Mouse (Mus musculus) myocyte (in vitro differentiated cells): ENCODE data around the gene Vps13c. TPM values are rescaled to one million over a fixed set of nuclear protein-coding genes. Genes with fewer than 3 reads are reported as not detected.

Experiments used
- H3K27me3 ChIP-seq: one replicate; pipeline ENCODE4 v1.6.1; 2011; ENCODE audit not compliant: control insufficient read depth, insufficient read depth, insufficient read length
- H3K36me3 ChIP-seq: one replicate; pipeline ENCODE4 v1.6.1; 2011; ENCODE audit not compliant: control insufficient read depth, insufficient read depth
- H3K4me2 ChIP-seq: one replicate; pipeline ENCODE4 v1.6.1; 2011; ENCODE audit warnings: low read depth, control low read depth
- H3K4me3 ChIP-seq: one replicate; pipeline ENCODE4 v1.5.1; 2011; ENCODE audit warnings: mild to moderate bottlenecking, control low read depth, moderate library complexity
- H3K79me2 ChIP-seq: one replicate; pipeline ENCODE4 v1.6.1; 2011; ENCODE audit not compliant: control insufficient read depth, insufficient read depth
- H3ac ChIP-seq: one replicate; pipeline ENCODE4 v1.6.1; 2011; ENCODE audit not compliant: control insufficient read depth, insufficient read length
- CEBPB ChIP-seq: IDR thresholded peaks from 2 replicates; pipeline ENCODE4 v1.6.1; 2011; ENCODE audit warnings: mild to moderate bottlenecking, moderate library complexity; ENCODE audit not compliant: poor library complexity, insufficient read depth, severe bottlenecking
- E2F4 ChIP-seq: IDR thresholded peaks from one replicate; pipeline ENCODE4 v1.6.1; 2011; ENCODE audit warnings: mild to moderate bottlenecking, control low read depth, moderate library complexity; ENCODE audit not compliant: insufficient read depth
- MAX ChIP-seq: IDR thresholded peaks from one replicate; pipeline ENCODE4 v1.6.1; 2011; ENCODE audit warnings: low read depth, mild to moderate bottlenecking, control low read depth
- MYOD1 ChIP-seq, 3 experiments: IDR thresholded peaks; one replicate each; pipeline ENCODE4 v1.6.1; 2011; ENCODE audit warnings: control low read depth in 2 of 3, low read depth in 2 of 3, mild to moderate bottlenecking in 2 of 3, moderate library complexity in 1 of 3; ENCODE audit not compliant: insufficient read length in 2 of 3, control insufficient read depth in 1 of 3
- MYOG ChIP-seq, 3 experiments: IDR thresholded peaks; one replicate each; pipeline ENCODE4 v1.6.1; 2011; ENCODE audit warnings: control low read depth in 2 of 3, low read depth in 2 of 3, mild to moderate bottlenecking in 2 of 3; ENCODE audit not compliant: insufficient read length in 2 of 3, control insufficient read depth in 1 of 3, insufficient read depth in 1 of 3
- POLR2A ChIP-seq: IDR thresholded peaks from one replicate; pipeline ENCODE4 v1.6.1; 2011; ENCODE audit warnings: low read depth, mild to moderate bottlenecking, control low read depth, moderate library complexity; ENCODE audit not compliant: insufficient read length
- POLR2AphosphoS2 ChIP-seq: IDR thresholded peaks from one replicate; pipeline ENCODE4 v1.6.1; 2011; ENCODE audit warnings: low read depth, control low read depth; ENCODE audit not compliant: insufficient read length
- REST ChIP-seq: IDR thresholded peaks from one replicate; pipeline ENCODE4 v1.6.1; 2011; ENCODE audit warnings: mild to moderate bottlenecking, control low read depth, moderate library complexity; ENCODE audit not compliant: insufficient read depth, insufficient read length
- SRF ChIP-seq: IDR thresholded peaks from one replicate; pipeline ENCODE4 v1.6.1; 2011; ENCODE audit warnings: low read depth; ENCODE audit not compliant: control insufficient read depth, insufficient read length
- TCF12 ChIP-seq: IDR thresholded peaks from one replicate; pipeline ENCODE4 v1.6.1; 2011; ENCODE audit warnings: mild to moderate bottlenecking, control low read depth; ENCODE audit not compliant: poor library complexity, insufficient read depth, severe bottlenecking
- TCF3 ChIP-seq: IDR thresholded peaks from one replicate; pipeline ENCODE4 v1.6.1; 2011; ENCODE audit warnings: low read depth, control low read depth; ENCODE audit not compliant: insufficient read length
- USF1 ChIP-seq: IDR thresholded peaks from one replicate; pipeline ENCODE4 v1.6.1; 2011; ENCODE audit warnings: low read depth, mild to moderate bottlenecking, control low read depth, moderate library complexity
- polyA plus RNA-seq: library from polyadenylated mRNA; unstranded; fragments of >200 nt; fragmentation: generic; extraction: Trizol; gene quantifications from one replicate; pipeline ENCODE4 v1.2.1, GENCODE M21; 2012; ENCODE audit warnings: missing spikeins

The Vps13c gene
- polyA plus RNA-seq, 1 experiment, result 7.3 TPM

DNA sequence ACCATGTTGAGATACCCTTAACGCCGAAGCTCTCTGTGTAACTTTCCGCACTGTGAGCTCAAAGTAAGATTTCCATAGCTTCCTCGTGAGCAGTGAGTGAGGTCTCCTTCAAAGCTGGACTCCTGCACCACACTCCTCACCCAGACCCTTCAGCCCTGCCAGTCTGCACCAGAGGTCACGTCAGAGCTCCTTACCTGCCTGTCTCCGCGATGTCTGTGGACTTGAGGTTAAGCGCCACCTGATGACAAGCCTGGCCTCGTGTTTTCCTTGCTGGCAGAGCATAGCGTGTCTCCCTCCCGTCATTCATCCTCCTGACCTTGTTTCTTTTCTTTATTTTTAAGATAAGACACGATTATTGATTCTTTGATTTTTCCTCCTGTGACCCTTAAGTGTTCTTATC, 9.2 kb downstream of the Vps13c start:
- H3ac ChIP-seq, result no peak overlapping the region
- no peak for TF ChIP-seq E2F4
- no peaks in the 10 kb centered on the region for H3K36me3 ChIP-seq
- H3K4me3 ChIP-seq, result no peak overlapping the region
- H3K4me2 ChIP-seq, result no peak overlapping the region
- no peaks in the 10 kb centered on the region for H3K27me3 ChIP-seq
- H3K79me2 ChIP-seq, result no peaks in the 10 kb centered on the region

DNA sequence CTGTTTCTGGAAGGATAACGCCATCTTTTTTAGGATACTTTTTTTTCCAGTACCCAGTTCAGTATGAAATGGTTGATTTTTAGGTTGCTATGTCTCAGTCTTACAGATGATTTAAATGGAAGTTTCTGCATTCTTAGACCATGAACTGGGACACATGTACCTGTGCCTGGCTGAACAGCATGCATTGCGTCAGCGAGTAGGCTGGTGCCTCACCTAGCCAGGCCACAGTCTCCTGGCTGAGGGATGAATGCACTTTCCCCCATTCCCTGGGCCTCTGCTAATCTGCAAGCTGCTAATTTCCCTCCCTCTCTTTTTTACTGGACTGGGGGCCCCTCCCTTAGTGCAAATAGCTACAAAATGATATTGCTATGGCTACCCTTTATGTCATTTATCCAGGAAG, 9.7 kb downstream of the Vps13c start:
- no peaks in the 10 kb centered on the region for H3K27me3 ChIP-seq
- no peaks in the 10 kb centered on the region for H3K36me3 ChIP-seq
- H3K79me2 ChIP-seq, result no peaks in the 10 kb centered on the region
- H3ac ChIP-seq, result no peak overlapping the region
- H3K4me3 ChIP-seq, result no peak overlapping the region
- H3K4me2 ChIP-seq, result no peak overlapping the region
- no peak for TF ChIP-seq E2F4
- TF ChIP-seq CEBPB, result no peak
- TF ChIP-seq TCF3, result no peak
- TF ChIP-seq POLR2A, result no peak
- no peak for TF ChIP-seq SRF
- TF ChIP-seq TCF12, result no peak
- no peak for TF ChIP-seq REST
- no peak for TF ChIP-seq MYOD1 (IDR thresholded peaks at IDR 0.05; ENCODE audit: control insufficient read depth in 1 of 3, insufficient read length in 2 of 3, low read depth in 2 of 3)
- TF ChIP-seq MAX, result no peak
- TF ChIP-seq POLR2AphosphoS2, result no peak
- TF ChIP-seq MYOG (IDR thresholded peaks at IDR 0.05; ENCODE audit: control insufficient read depth in 1 of 3, insufficient read depth in 1 of 3, insufficient read length in 2 of 3, low read depth in 2 of 3), result no peak
- no peak for TF ChIP-seq USF1

DNA sequence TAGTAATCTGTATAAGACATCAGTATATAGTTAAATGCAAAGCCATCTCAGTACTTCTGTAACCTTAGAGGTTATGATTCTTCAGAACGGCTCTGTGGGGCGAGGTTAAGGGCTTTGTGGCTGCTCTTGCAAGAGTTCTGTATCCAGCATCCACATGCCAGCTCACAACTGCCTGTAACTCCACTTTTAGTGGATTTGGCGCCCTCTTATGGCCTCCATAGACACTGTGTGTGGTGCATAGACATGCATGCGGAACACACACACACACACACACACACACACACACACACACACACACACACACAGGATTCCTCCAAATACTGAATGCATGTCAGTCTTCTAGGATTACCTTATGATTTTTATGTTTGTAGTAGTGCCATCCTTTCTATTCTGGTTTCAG, 11.0 kb downstream of the Vps13c start:
- Histone ChIP-seq H3ac (no peak overlapping the region), H3K4me3 (no peak overlapping the region), H3K27me3 (no peaks in the 10 kb centered on the region), H3K4me2 (no peak overlapping the region), H3K36me3 (peaks cover 8% of the 10 kb centered on the region), H3K79me2 (no peaks in the 10 kb centered on the region)
- TF ChIP-seq E2F4 (no peak), TCF3 (no peak), USF1 (no peak), TCF12 (no peak), POLR2AphosphoS2 (no peak), POLR2A (no peak), MAX (no peak), REST (no peak), SRF (no peak), CEBPB (no peak)

DNA sequence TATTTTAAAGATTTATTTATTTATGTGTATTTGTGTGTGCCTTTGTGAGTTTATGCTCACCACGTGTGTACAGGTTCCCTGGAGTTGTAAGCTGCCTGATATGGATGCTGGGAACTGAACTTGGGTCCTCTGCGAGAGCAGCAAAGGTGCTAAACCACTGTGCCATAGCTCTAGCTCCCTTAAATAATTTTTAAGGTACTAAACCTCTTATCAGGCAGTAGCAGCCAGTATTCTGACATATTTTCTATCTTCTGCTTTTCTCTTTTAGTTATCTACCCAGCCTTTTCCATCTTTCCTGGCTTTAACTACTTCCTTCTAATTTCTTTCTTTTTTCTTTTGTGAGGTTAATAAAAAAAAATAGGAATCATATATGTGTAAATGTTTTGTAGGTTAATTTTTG, 20.1 kb downstream of the Vps13c start:
- no peaks in the 10 kb centered on the region for H3K27me3 ChIP-seq
- H3K4me2 ChIP-seq, result no peak overlapping the region
- H3K36me3 ChIP-seq, result peaks cover 16% of the 10 kb centered on the region
- TF ChIP-seq POLR2A (no peak), MYOG (IDR thresholded peaks at IDR 0.05; ENCODE audit: control insufficient read depth in 1 of 3, insufficient read depth in 1 of 3, insufficient read length in 2 of 3, low read depth in 2 of 3) (no peak), MAX (no peak), E2F4 (no peak), TCF12 (no peak), MYOD1 (IDR thresholded peaks at IDR 0.05; ENCODE audit: control insufficient read depth in 1 of 3, insufficient read length in 2 of 3, low read depth in 2 of 3) (no peak), SRF (no peak), POLR2AphosphoS2 (no peak), TCF3 (no peak), CEBPB (no peak), USF1 (no peak), REST (no peak)
- H3K4me3 ChIP-seq, result no peak overlapping the region
- H3K79me2 ChIP-seq, result no peaks in the 10 kb centered on the region
- H3ac ChIP-seq, result no peak overlapping the region

DNA sequence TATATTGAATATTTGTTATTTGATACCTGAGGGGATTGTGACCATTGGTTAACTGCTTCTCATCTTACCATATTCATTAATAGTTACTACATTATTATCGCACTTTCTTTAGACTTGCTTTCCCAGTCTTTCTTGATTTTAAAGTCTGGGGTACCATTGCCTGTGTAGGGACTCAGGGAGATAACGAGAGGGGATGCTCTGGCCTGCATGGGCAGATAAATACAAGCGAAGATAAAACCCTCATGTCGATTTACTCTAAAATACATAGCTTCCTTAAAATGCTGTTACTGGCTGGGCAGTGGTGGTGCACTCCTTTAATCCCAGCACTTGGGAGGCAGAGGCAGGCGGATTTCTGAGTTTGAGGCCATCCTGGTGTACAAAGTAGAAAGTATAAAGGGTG, 23.1 kb downstream of the Vps13c start:
- Histone ChIP-seq H3K27me3 (no peaks in the 10 kb centered on the region), H3ac (no peak overlapping the region), H3K36me3 (peaks cover 6% of the 10 kb centered on the region), H3K79me2 (no peaks in the 10 kb centered on the region), H3K4me2 (no peak overlapping the region), H3K4me3 (no peak overlapping the region)
- no peak for TF ChIP-seq REST
- TF ChIP-seq POLR2A, result no peak
- no peak for TF ChIP-seq SRF
